Mouse (Mus musculus): ENCODE data around the gene Fars2.

The Fars2 gene

GRCm38 (mm10) chr13:36584197-36584596, 467.0 kb downstream of the Fars2 start:
- DNase-seq, result no peak

GRCm38 (mm10) chr13:36589092-36589491, 471.9 kb downstream of the Fars2 start:
- no peak for DNase-seq

DNA sequence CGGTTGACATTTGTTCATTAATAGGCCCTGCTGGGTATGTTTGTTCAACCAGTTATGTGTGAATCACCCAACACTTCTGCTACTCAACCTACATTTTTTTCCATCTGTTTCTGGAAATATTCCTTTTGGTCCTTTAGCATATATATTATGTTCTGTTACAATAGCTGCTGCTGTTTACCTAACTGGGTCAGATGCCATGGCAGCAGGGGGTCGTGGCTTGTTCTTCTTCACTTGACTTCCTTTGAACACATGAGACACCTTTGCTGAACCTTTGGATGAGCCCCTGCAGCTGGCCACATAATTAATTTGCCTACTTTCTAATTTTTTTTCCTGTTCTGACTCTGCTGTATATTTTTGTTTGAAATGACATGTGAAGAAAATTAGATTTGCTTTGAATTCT, 475.1 kb downstream of the Fars2 start:
- peak in 1 of 2 experiments; percentile 28 for DNase-seq

DNA sequence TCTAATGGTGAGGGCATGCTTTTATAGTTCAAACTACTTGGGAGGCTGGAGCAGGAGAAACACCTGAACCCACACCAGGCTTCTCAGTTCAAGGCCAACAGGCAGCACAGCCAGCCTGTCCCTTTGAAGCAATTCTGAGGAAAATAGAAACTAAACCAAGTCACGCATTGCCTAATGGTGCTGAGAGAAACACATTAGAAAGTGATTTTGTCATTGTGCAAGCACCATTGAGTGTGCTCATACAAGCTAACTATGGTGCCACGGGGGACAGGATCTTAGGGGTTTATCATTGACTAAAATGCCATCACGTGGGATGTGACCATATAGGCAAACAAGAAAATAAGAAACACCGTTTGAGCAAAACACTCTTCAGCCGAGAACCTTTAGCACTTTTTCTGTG, 489.5 kb downstream of the Fars2 start:
- DNase-seq, result no peak

- no peak for DNase-seq
Observed at GRCm38 (mm10) chr13:36607871-36608270, 490.7 kb downstream of the Fars2 start.

DNA sequence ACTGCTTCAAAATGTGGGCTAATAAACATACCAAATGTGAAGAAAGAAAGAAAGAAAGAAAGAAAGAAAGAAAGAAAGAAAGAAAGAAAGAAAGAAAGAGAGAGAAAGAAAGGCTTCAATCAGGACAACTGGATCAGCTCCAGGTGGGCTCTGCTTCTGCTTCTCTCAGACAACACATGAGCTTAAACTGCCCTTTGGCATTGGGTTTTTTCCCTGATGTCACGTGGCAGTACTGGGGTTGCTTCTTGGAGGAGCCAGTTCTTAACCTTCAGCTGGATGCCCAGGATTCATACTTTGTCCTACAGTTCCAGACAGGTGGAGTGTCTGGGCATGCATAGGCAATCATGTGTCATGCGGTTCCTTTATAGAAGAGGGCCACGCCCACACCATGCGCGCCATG, 493.2 kb downstream of the Fars2 start:
- no peak for DNase-seq

- peak; percentile 48 to 53 for DNase-seq
Observed at GRCm38 (mm10) chr13:36612785-36613750, 495.9 kb downstream of the Fars2 start.

- no peak for DNase-seq
Observed at GRCm38 (mm10) chr13:36620498-36621332, 503.5 kb downstream of the Fars2 start.

DNA sequence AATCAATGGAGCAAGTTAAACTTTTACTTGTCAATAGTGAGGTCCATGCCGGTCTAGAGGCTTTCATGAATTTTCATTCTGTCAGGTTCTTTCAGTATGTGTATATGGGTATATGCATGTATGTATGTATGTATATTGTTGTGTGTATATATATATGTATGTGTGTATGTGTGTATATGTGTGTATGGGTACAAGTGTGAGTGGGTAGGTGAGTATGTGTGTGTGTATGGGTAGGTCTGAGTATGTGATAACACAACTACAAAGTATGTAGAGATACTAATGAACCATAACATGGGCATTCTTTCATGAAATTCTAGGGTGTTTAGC, 504.1 kb downstream of the Fars2 start:
- no peak for DNase-seq

- DNase-seq, result no peak
Observed at GRCm38 (mm10) chr13:36623556-36623955, 506.3 kb downstream of the Fars2 start.

DNA sequence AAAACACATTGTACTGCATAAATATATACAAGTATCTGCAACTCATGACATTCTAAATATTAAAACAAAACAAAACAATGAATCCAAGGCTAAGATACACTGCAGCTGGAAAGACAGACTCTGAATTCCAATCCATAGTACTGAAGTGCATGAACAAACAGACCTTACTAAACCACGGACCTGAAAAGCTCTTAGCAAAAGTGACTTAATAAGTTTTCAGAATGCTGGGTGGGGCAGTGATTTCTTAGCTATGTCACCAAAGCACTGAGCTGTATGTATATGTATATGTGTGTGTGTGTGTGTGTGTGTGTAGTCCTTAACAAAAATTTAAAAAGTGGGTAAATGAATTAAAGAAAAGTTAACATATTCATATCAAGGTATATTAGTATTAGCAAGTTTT, 511.9 kb downstream of the Fars2 start:
- no peak for DNase-seq

DNA sequence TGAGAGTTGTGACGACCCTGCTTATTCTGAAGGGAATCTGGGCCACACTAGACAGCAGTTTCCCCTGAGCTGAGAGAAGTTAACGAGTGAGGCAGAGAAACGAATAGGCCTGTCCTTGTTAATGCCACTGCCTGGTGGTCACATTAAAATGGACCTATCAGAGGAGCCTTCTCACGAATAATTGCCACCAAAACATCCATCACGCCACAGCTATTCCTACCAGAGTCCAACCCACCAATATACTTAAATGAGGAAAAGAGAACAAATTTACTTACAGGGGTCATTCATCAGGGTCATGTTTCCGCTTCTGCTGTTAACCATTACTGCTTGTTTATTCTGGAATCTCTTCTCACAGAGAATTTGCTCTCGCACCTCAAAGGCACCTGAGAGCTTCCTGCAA, 531.0 kb downstream of the Fars2 start:
- DNase-seq, result no peak

- DNase-seq, result peak in 1 of 2 experiments; percentile 11
Observed at GRCm38 (mm10) chr13:36654251-36654650, 537.0 kb downstream of the Fars2 start.

- no peak for DNase-seq
Observed at GRCm38 (mm10) chr13:36679345-36679744, 562.1 kb downstream of the Fars2 start.

DNA sequence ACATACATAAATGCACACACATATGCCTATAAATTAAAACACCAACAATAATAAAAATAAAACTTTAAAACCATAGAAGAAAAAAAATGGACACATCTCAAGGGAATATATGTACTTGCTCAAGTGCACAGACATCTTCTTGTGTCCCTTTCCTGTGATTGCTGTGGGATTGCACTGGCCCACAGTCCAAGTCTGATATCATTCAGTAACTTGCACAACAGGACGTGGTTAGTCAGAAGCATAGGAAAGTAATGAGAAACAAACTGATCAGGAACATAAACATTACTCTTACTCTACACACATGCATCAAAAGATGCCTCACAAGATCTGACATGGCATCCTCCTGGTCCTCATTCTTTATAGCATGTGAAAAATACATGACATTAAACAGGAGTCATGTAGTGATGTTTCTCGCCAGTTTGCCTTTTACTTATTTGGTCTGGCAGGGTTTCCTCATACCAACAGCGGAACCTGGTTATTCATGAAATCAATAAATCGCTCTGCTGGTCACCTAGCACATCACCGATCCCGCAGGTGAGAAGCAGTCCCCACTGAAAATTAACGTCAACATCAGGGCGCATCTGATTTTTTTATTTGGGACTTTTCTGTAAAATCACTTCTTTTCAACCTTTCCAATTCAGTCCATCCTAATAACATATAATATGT, 563.6 kb downstream of the Fars2 start:
- no peak for DNase-seq

DNA sequence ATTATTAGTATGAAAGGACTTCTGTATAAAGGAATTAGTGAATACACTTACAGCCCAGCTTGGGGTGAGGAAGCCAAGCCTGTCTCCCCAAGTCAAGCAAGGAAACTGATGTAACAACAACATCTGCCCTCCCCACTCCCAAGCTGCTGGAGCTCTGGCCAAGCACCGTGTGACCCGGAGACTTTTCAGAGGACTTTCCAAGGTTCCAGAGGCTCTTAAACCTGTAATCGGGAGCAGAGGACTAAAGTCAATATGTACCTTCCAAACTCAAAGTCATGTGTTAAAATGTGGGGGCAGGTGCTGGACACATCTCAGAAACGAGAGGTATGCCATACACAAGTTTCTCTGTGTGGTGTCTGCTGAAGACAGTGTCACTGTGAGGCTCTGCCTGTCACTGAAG, 566.4 kb downstream of the Fars2 start:
- no peak for DNase-seq

DNA sequence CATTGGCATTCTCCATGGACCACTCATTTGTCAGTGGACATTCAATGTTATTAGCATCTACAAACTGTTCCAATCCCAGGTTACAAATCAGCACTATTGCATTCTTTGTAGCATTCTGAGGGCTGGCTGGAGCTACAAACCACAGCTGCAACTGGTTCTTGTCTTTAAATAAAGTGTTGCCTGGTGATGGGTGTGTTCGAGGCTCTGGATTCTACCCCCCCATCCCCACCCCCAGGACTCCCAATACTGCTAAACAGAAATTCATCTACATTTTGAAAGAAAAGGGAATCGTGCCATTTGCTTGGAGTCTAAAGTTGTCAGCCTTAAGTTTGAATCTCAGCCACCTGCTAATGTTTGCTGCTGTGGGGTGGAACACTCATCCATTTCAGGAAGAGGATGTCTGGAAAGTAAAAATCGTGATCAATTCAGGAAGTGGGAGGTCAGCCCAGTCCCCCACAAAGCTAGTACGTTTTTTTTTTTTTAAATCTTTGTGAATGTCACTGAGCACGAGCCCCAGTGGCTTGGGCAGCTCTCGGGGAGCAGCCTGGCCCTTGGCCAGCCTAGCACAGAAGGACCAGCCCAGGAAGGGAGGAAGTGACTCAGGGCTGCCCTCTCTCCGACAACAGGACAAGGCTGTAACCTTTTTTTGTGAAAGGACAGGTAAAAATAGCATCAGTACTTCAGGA, 578.4 kb downstream of the Fars2 start:
- peak; percentile 86 to 90 for DNase-seq

GRCm38 (mm10) chr13:36696351-36696771, 579.1 kb downstream of the Fars2 start:
- DNase-seq, result peak; percentile 80 to 85

- DNase-seq, result no peak
Observed at GRCm38 (mm10) chr13:36707088-36707690, 590.0 kb downstream of the Fars2 start.

DNA sequence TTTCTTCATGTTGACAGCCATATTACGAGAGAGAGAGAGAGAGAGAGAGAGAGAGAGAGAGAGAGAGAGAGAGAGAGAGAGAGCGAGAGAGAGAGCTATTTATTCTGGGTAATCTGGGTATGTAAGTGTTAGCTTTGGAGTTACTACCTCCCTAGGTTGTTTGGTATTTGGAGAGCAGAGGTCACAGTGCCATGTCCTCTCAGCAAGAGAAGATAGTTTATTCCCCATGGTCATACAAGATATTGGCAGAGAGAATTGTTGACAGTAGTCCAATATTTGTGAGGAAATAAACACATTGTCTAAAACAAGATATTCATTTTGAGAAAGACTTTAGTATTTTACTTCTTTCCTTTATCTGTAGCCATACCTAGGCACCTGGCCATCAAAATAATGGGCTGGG, 596.9 kb downstream of the Fars2 start:
- DNase-seq, result no peak

DNA sequence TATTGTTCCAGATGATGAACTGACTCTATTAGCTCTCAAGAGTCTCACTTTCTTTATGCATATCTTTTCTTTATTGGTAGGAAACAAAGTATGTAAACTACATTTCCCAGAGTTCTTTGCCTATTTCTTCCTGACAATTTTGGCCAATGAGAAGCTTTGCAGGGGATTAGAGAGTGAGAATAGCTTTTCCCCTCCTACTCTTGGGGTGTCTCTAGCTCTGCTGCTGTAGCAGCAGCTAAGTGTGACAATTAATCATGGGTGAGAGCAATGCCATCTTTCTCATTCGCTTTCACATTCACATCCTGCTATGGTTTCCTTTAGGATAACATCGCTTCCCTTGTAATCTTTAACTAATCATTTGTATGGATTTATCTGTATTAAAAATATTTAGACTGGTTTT, 599.5 kb downstream of the Fars2 start:
- DNase-seq, result no peak

GRCm38 (mm10) chr13:36717376-36717775, 600.2 kb downstream of the Fars2 start:
- DNase-seq, result peak in 1 of 2 experiments; percentile 40
